Mouse (Mus musculus): ENCODE data around the gene Cbr1.

Gene Cbr1

GRCm38 (mm10) chr16:93605553-93605952 lies at the start of gene Cbr1:
Cbr1 (plus strand) TSS chr16:93605853.
- in situ Hi-C loops (cut with MboI) = no loop called here

GRCm38 (mm10) chr16:93557646-93558045 lies 48.0 kb upstream of the Cbr1 start:
- in situ Hi-C loops (cut with MboI) = no loop called here

- in situ Hi-C loops (cut with MboI) = no loop called here
These were observed 47.2 kb upstream of the Cbr1 start for GRCm38 (mm10) chr16:93558499-93558898.

GRCm38 (mm10) chr16:93572383-93572782 lies 33.3 kb upstream of the Cbr1 start:
- in situ Hi-C loops (cut with MboI) = no loop called here

GRCm38 (mm10) chr16:93573434-93573833 lies 32.2 kb upstream of the Cbr1 start:
- in situ Hi-C loops (cut with MboI) = no loop called here

- in situ Hi-C loops (cut with MboI) = no loop called here
These were observed 31.0 kb upstream of the Cbr1 start for GRCm38 (mm10) chr16:93574521-93575191.

- in situ Hi-C loops (cut with MboI) = no loop called here
These were observed 30.1 kb upstream of the Cbr1 start for GRCm38 (mm10) chr16:93575574-93575973.

GRCm38 (mm10) chr16:93576412-93577082 lies 29.1 kb upstream of the Cbr1 start:
- in situ Hi-C loops (cut with MboI) = no loop called here

GRCm38 (mm10) chr16:93578346-93579005 lies 27.2 kb upstream of the Cbr1 start:
- in situ Hi-C loops (cut with MboI) = no loop called here

GRCm38 (mm10) chr16:93581125-93581524 lies 24.5 kb upstream of the Cbr1 start:
- in situ Hi-C loops (cut with MboI) = no loop called here

GRCm38 (mm10) chr16:93584976-93585702 lies 20.5 kb upstream of the Cbr1 start:
- in situ Hi-C loops (cut with MboI) = no loop called here

GRCm38 (mm10) chr16:93585703-93586205 lies 19.9 kb upstream of the Cbr1 start:
- in situ Hi-C loops (cut with MboI) = no loop called here

GRCm38 (mm10) chr16:93586382-93586781 lies 19.3 kb upstream of the Cbr1 start:
- in situ Hi-C loops (cut with MboI) = no loop called here

- in situ Hi-C loops (cut with MboI) = no loop called here
These were observed 17.4 kb upstream of the Cbr1 start for GRCm38 (mm10) chr16:93588281-93588680.

GRCm38 (mm10) chr16:93590915-93591314 lies 14.7 kb upstream of the Cbr1 start:
- in situ Hi-C loops (cut with MboI) = no loop called here

- in situ Hi-C loops (cut with MboI) = no loop called here
These were observed 13.9 kb upstream of the Cbr1 start for GRCm38 (mm10) chr16:93591450-93592430.

- in situ Hi-C loops (cut with MboI) = no loop called here
These were observed 12.9 kb upstream of the Cbr1 start for GRCm38 (mm10) chr16:93592711-93593110.

GRCm38 (mm10) chr16:93593406-93593805 lies 12.2 kb upstream of the Cbr1 start:
- in situ Hi-C loops (cut with MboI) = no loop called here

- in situ Hi-C loops (cut with MboI) = no loop called here
These were observed 11.2 kb upstream of the Cbr1 start for GRCm38 (mm10) chr16:93594448-93594847.

- in situ Hi-C loops (cut with MboI) = no loop called here
These were observed 9.9 kb upstream of the Cbr1 start for GRCm38 (mm10) chr16:93595766-93596165.

- in situ Hi-C loops (cut with MboI) = no loop called here
These were observed 8.8 kb upstream of the Cbr1 start for GRCm38 (mm10) chr16:93596807-93597206.

Data from mature B cell (primary cell).